Mouse (Mus musculus) E14TG2a.4 (cell line): ENCODE data around the gene Opa1.

Experiments used
- H3K27me3 ChIP-seq: 2 replicates; pipeline ENCODE4 v1.6.1; 2014; ENCODE audit warnings: low read length, control low read depth; ENCODE audit not compliant: insufficient read depth
- H3K36me3 ChIP-seq: 2 replicates; pipeline ENCODE4 v1.6.1; 2014; ENCODE audit warnings: low read length, control low read depth; ENCODE audit not compliant: insufficient read depth
- H3K4me1 ChIP-seq: replicated peaks from 2 replicates; pipeline ENCODE4 v1.6.1; 2014; ENCODE audit warnings: low read depth, low read length, control low read depth
- H3K4me3 ChIP-seq: replicated peaks from 2 replicates; pipeline ENCODE4 v1.5.1; 2014; ENCODE audit warnings: mild to moderate bottlenecking, low read length
- H3K9me3 ChIP-seq: 2 replicates; pipeline ENCODE4 v1.6.1; 2014; ENCODE audit warnings: low read length, control low read depth
- CTCF ChIP-seq: conservative IDR thresholded peaks from 2 replicates; pipeline ENCODE4 v1.5.1; 2014; ENCODE audit warnings: low read length
- NANOG ChIP-seq: IDR thresholded peaks from 2 replicates; pipeline ENCODE4 v1.6.1; 2014; ENCODE audit warnings: borderline replicate concordance, low read length, mixed read lengths
- POU5F1 ChIP-seq: IDR thresholded peaks from 2 replicates; pipeline ENCODE4 v1.6.1; 2014; ENCODE audit warnings: low read length, borderline replicate concordance

Gene Opa1

DNA sequence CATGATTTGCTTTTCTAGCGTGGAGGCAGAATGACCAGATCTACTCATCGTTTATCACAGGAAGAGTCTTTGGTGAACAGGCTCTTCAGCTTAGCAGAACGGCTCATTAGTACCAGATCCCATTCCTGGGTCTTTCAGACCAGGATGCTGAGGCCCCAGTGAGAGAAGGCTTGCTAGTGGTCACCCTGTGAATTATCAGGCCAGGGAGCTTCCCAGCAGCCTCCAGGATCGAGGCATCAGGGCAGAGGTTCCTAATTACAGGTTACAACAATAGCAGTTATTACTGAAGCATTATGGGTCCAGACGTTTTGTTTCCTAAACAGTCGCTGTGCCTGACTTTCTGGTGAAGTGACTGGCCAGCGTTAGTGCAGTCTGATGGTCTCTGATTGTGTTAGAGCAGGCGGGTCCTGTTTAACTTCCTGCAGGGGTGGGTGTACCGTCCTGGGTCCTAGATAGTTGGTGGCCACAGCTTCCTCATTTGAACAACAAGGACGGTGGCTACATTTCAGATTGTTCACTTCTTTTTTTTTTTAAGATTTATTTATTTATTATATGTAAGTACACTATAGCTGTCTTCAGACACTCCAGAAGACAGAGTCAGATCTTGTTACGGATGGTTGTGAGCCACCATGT, 110.2 kb downstream of the Opa1 start:
- no peaks in the 10 kb centered on the region for H3K27me3 ChIP-seq
- H3K9me3 ChIP-seq: no peaks in the 10 kb centered on the region
- H3K4me1 ChIP-seq: peaks cover 68% of the 10 kb centered on the region
- no peaks in the 10 kb centered on the region for H3K36me3 ChIP-seq
- H3K4me3 ChIP-seq: 0 out of 2 replicates have a peak overlapping the region, but pooled peaks have one; percentile 5
- no peak for TF ChIP-seq CTCF

- TF ChIP-seq POU5F1: no peak
- H3K27me3 ChIP-seq: no peaks in the 10 kb centered on the region
- H3K4me3 ChIP-seq: no peak overlapping the region
- peaks cover 46% of the 10 kb centered on the region for H3K4me1 ChIP-seq
- no peaks in the 10 kb centered on the region for H3K36me3 ChIP-seq
- H3K9me3 ChIP-seq: peaks cover 9% of the 10 kb centered on the region
Measured at GRCm38 (mm10) chr16:29693025-29693682, 114.0 kb downstream of the Opa1 start.

- Histone ChIP-seq H3K4me1 (peaks cover 38% of the 10 kb centered on the region), H3K4me3 (no peak overlapping the region), H3K36me3 (no peaks in the 10 kb centered on the region), H3K27me3 (no peaks in the 10 kb centered on the region), H3K9me3 (peaks cover 16% of the 10 kb centered on the region)
- no peak for TF ChIP-seq CTCF
- TF ChIP-seq POU5F1: no peak
- no peak for TF ChIP-seq NANOG
Measured at GRCm38 (mm10) chr16:29693791-29694419, 114.8 kb downstream of the Opa1 start.

DNA sequence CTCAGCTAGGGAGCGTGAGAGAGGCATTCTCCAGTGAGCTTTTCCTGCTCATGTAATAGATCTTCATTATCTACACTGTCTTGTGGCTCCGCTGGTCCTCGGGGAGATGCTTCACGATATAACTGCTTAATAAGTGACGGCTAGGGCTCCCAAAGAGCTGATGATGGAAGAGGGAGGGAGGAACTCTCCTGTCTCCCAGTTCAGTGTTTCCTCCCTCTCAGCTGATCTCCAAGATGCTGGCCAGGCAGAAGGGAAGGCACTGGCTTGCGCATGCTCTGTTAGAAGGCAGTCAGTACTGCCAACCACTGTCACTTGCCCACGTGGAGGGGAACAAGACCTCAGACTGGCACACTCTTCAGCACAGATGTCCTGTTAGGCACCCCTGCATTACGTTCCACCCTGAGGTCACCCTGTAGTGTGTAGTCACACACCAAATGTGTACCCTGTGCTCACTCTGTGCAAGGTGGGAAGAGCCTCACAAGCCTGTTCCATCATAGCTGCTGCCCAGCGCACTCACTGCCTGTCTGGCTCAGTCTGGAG, 115.4 kb downstream of the Opa1 start:
- Histone ChIP-seq H3K4me3 (no peak overlapping the region), H3K27me3 (no peaks in the 10 kb centered on the region), H3K4me1 (peaks cover 32% of the 10 kb centered on the region), H3K9me3 (peaks cover 22% of the 10 kb centered on the region), H3K36me3 (no peaks in the 10 kb centered on the region)
- TF ChIP-seq POU5F1 (no peak), NANOG (no peak)
